Mouse (Mus musculus) megakaryocyte, embryonic 14.5 days (primary cell): Measurements from ENCODE around the gene Urad. TPM values are rescaled to one million over a fixed set of nuclear protein-coding genes. Genes with fewer than 3 reads are reported as not detected.
A peak's percentile ranks its signal among the peaks of the same experiment; 100 is the strongest.

Experiments used
- H3K27me3 ChIP-seq: replicated peaks from 2 replicates; pipeline ENCODE3; 2012; ENCODE audit warnings: inconsistent platforms
- H3K36me3 ChIP-seq: replicated peaks from 2 replicates; pipeline ENCODE3; 2012; ENCODE audit warnings: low read length, inconsistent platforms, mixed read lengths
- H3K4me1 ChIP-seq: 2 replicates; pipeline ENCODE4 v1.6.1; 2012; ENCODE audit warnings: inconsistent platforms
- H3K4me3 ChIP-seq: replicated peaks from 2 replicates; pipeline ENCODE3; 2012; ENCODE audit warnings: moderate library complexity, mild to moderate bottlenecking, inconsistent platforms
- H3K9me3 ChIP-seq: 2 replicates; pipeline ENCODE4 v1.6.1; 2012; ENCODE audit warnings: inconsistent platforms
- FLI1 ChIP-seq: IDR thresholded peaks from 2 replicates; pipeline ENCODE4 v1.6.1; 2012; ENCODE audit warnings: low read length, inconsistent platforms, mixed read lengths
- GATA1 ChIP-seq: IDR thresholded peaks from 3 replicates; pipeline ENCODE4 v1.6.1; 2012; ENCODE audit warnings: mixed read lengths, low read length, inconsistent platforms, borderline replicate concordance
- polyA plus RNA-seq: library from polyadenylated mRNA; stranded (reverse); fragments of >175 nt; gene quantifications from 2 replicates; pipeline ENCODE4 v1.2.3, GENCODE M21; 2012; ENCODE audit warnings: low replicate concordance; ENCODE audit not compliant: insufficient read depth

Urad gene
- polyA plus RNA-seq, 1 experiment: not detected

- 0 out of 2 replicates have a peak, but pooled peaks cover 7% of the 10 kb centered on the region for H3K9me3 ChIP-seq
- peaks cover 26% of the 10 kb centered on the region for H3K4me1 ChIP-seq
- H3K27me3 ChIP-seq: peaks cover 54% of the 10 kb centered on the region
- TF ChIP-seq GATA1 (no peak), FLI1 (no peak)
- H3K4me3 ChIP-seq: peak overlapping the region; percentile 84
- H3K36me3 ChIP-seq: no peaks in the 10 kb centered on the region
Observed at GRCm38 (mm10) chr5:147292506-147293120, 29.6 kb downstream of the Urad start.

DNA sequence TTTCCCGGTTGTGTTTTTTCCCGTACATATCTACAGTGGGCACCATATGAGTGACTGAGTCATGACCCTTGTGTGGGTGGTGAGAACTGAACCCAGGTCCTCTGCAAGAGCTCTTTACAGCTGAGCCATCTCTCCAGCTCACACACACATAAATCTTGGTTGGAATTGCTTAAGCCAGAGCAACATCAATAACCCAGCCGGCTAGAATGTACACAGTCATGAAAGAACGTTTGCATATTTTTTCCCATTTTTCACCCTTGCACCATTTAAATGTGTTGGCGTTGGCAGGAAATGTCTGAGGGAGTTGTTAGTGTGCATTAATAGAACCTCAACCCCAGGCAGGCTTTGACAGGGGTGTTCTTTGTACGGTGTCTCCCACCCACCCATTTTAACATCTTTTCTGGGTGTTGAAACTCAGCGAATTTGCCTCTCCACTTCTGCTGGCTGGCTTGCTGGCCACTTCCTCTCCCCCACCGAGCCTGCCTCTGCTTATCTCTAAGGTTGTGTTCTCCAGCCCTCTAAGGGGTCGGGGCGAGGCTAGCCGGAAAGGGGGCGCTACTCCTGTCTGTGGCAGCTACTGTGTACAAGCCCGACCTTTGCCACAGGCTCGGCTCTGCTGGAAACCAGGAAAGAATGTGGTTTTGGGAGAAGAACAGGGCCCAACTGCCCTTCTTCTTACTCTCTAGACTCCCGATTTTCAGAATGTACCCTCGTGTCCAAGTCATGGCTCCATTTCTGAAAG is 30.3 kb downstream of the Urad start:
- 0 out of 2 replicates have a peak, but pooled peaks cover 7% of the 10 kb centered on the region for H3K9me3 ChIP-seq
- peaks cover 26% of the 10 kb centered on the region for H3K4me1 ChIP-seq
- TF ChIP-seq GATA1 (no peak), FLI1 (no peak)
- no peaks in the 10 kb centered on the region for H3K36me3 ChIP-seq
- H3K4me3 ChIP-seq: peak overlapping the region; percentile 84
- peaks cover 52% of the 10 kb centered on the region for H3K27me3 ChIP-seq

DNA sequence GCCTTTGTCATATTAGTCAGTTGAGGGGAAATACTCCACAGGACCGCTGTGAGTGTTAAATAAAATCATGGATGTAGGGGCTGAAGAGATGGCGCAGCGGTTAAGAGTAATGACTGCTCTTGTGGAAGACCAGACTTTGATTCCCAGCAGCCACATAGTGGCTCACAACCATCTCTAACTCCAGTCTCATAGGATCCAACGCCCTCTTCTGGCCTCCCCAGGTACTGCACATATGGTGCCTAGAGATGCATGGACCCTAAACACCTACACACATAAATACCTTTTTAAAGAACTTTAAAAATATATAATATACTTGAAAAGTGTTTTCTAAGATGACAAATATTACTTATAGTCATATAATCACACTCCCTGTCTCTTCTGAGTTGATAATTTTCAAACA is 37.9 kb downstream of the Urad start:
- Histone ChIP-seq H3K27me3 (peaks cover 37% of the 10 kb centered on the region), H3K9me3 (no peaks in the 10 kb centered on the region), H3K36me3 (no peaks in the 10 kb centered on the region), H3K4me1 (no peaks in the 10 kb centered on the region), H3K4me3 (no peak overlapping the region)
- TF ChIP-seq FLI1 (no peak), GATA1 (no peak)

- no peak for TF ChIP-seq FLI1
- H3K4me1 ChIP-seq: peaks cover 17% of the 10 kb centered on the region
- H3K36me3 ChIP-seq: no peaks in the 10 kb centered on the region
- H3K27me3 ChIP-seq: peaks cover 84% of the 10 kb centered on the region
- H3K9me3 ChIP-seq: no peaks in the 10 kb centered on the region
- peak overlapping the region; percentile 51 for H3K4me3 ChIP-seq
Observed at GRCm38 (mm10) chr5:147277547-147277925, 44.7 kb downstream of the Urad start.

GRCm38 (mm10) chr5:147276701-147277546 is 45.3 kb downstream of the Urad start:
- Histone ChIP-seq H3K9me3 (no peaks in the 10 kb centered on the region), H3K27me3 (peaks cover 90% of the 10 kb centered on the region), H3K4me1 (peaks cover 17% of the 10 kb centered on the region), H3K36me3 (no peaks in the 10 kb centered on the region), H3K4me3 (no peak overlapping the region)
- TF ChIP-seq GATA1 (no peak), FLI1 (no peak)

DNA sequence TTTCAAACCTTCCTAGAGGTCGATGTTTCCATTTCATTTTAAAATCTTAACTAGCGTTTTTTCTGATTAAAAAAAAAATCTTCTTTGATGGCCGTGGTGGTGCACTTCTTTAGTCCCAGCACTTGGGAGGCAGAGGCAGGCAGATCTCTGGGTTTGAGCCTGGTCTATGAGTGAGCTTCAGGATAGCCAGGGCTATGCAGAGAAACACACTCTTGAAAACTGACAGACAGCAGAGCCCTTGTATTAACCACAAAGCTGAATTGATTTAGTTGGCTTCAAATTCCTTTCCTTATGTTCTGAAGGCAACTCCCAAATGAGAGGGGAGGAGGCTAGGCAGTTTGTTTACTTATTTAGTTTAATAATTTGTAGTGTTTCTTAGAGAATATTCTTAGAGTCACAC is 46.5 kb downstream of the Urad start:
- peaks cover 94% of the 10 kb centered on the region for H3K27me3 ChIP-seq

GRCm38 (mm10) chr5:147274174-147275141 is 47.8 kb downstream of the Urad start:
- peaks cover 4% of the 10 kb centered on the region; the same call in 1 of the 2 replicates for H3K9me3 ChIP-seq
- H3K4me1 ChIP-seq: peaks cover 32% of the 10 kb centered on the region
- no peaks in the 10 kb centered on the region for H3K36me3 ChIP-seq
- no peak for TF ChIP-seq GATA1
- TF ChIP-seq FLI1: no peak
- peaks cover 97% of the 10 kb centered on the region for H3K27me3 ChIP-seq
- peak overlapping the region; percentile 50 for H3K4me3 ChIP-seq

More for the DNA sequence above, 46.5 kb downstream of the Urad start:
- peaks cover 24% of the 10 kb centered on the region for H3K4me1 ChIP-seq
- H3K9me3 ChIP-seq: peaks cover 4% of the 10 kb centered on the region; the same call in 1 of the 2 replicates
- H3K36me3 ChIP-seq: no peaks in the 10 kb centered on the region
- TF ChIP-seq GATA1 (no peak), FLI1 (no peak)
- no peak overlapping the region for H3K4me3 ChIP-seq

- H3K9me3 ChIP-seq: peaks cover 4% of the 10 kb centered on the region; the same call in 1 of the 2 replicates
- H3K4me1 ChIP-seq: peaks cover 32% of the 10 kb centered on the region
- no peak for TF ChIP-seq GATA1
- TF ChIP-seq FLI1: no peak
- H3K4me3 ChIP-seq: no peak overlapping the region
- peaks cover 98% of the 10 kb centered on the region for H3K27me3 ChIP-seq
- no peaks in the 10 kb centered on the region for H3K36me3 ChIP-seq
Observed at GRCm38 (mm10) chr5:147272808-147273345, 49.4 kb downstream of the Urad start.
